Mouse (Mus musculus) heart, adult 11 months (tissue): ENCODE results near the gene Tbxas1.

Source experiments
- DNase-seq: peaks from one replicate; pipeline ENCODE4 v3.0.0; 2022

The Tbxas1 gene

GRCm38 (mm10) chr6:38860301-38860700 lies 14.9 kb upstream of the Tbxas1 start:
- peak; percentile 37 for DNase-seq

GRCm38 (mm10) chr6:38863595-38863994 lies 11.6 kb upstream of the Tbxas1 start:
- DNase-seq: no peak

- DNase-seq: no peak
Observed at GRCm38 (mm10) chr6:38865805-38866204, 9.4 kb upstream of the Tbxas1 start.

- DNase-seq: peak; percentile 72
Observed at GRCm38 (mm10) chr6:38866357-38866756, 8.8 kb upstream of the Tbxas1 start.

DNA sequence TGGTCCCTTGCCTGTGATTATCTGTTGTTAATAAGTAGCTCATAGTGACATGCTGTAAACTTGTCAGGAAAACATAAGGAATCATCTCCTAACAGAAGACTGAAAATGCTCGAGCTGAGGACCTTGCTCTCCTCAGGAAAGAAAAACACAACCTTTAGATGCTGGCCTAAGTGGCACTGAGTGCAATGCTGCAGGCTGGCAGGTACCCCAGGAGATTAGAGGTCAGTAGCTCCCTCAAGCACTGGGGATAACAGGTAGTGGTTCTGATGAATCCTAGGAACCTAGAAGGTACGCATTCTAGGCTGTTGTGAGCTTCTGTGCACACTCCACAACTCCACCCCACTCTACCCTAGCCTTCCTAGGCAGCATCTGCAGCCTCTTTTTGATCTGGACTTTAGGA lies 8.4 kb upstream of the Tbxas1 start:
- DNase-seq: peak; percentile 79

- peak; percentile 59 for DNase-seq
Observed at GRCm38 (mm10) chr6:38867291-38867690, 7.9 kb upstream of the Tbxas1 start.

GRCm38 (mm10) chr6:38868974-38869373 lies 6.2 kb upstream of the Tbxas1 start:
- DNase-seq: no peak

DNA sequence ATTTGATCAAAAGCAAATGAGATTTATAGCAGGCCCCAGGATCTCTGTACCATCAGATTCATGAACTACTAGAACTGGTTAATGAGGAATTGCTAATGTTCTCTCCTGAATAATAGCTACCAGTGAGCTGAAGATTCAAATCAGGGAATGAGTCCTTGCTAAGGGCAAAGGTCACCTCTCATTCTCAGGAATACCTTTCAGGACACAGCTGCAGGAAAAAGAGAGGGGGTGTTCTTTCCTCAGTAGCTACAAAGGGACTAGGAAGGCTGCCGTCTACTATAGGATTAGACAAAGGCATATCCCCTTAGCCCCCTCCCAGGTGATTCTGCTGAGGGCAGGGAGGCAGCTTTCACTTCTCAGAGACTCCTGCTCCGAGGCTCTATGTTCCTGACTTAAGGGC lies 5.1 kb upstream of the Tbxas1 start:
- no peak for DNase-seq

- peak; percentile 95 for DNase-seq
Observed at GRCm38 (mm10) chr6:38871051-38871450, 4.2 kb upstream of the Tbxas1 start.

- DNase-seq: peak; percentile 73
Observed at GRCm38 (mm10) chr6:38873316-38873715, 1.9 kb upstream of the Tbxas1 start.

- peak; percentile 92 for DNase-seq
Observed at GRCm38 (mm10) chr6:38874035-38874434, 1.2 kb upstream of the Tbxas1 start.

- peak; percentile 91 for DNase-seq
Observed at GRCm38 (mm10) chr6:38874565-38875257, 493 bp upstream of the Tbxas1 start.

GRCm38 (mm10) chr6:38876071-38876911 lies 1.1 kb downstream of the Tbxas1 start, which contains the start of gene Hipk2:
Hipk2 (minus strand) TSS chr6:38876165.
- peak; percentile 99 for DNase-seq

DNA sequence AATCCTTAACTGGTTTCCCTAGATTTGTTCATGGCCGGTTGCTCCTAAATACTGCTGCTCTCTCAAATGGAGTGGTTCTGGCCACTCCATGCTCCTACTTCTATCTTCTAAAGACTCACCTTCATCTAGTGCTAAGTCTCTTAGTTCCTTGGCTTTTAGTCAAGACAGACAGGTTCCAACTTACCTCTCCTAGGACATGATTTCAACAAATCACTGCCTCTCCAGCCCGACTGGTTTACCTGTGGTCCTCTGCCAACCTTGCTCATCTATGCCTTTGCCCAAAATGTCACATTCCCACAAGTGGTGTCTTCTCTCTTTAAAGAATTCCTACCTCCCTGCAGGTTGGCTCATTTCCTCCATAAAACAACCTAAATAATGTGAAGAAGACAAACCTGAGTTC lies 2.5 kb downstream of the Tbxas1 start:
- peak; percentile 78 for DNase-seq

DNA sequence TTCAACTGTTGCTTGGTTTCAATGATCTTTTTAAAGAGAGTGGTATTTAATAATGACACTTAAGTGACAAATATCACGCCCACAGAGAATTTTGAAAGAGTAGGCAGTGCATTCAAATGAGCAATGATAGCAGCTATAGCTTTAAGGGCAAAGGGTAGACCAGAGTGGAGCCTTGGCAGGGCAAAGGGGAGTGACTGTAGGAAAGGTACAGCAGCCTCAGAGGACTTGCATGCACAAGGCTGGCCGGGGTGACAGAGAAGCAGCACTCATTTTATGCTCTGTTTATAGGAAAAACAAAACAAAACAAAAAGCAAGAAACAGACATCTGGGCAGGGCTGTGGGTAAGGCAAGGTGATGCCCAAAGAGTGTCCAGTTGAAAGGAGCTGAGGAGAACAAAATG lies 6.3 kb downstream of the Tbxas1 start:
- DNase-seq: peak; percentile 55

DNA sequence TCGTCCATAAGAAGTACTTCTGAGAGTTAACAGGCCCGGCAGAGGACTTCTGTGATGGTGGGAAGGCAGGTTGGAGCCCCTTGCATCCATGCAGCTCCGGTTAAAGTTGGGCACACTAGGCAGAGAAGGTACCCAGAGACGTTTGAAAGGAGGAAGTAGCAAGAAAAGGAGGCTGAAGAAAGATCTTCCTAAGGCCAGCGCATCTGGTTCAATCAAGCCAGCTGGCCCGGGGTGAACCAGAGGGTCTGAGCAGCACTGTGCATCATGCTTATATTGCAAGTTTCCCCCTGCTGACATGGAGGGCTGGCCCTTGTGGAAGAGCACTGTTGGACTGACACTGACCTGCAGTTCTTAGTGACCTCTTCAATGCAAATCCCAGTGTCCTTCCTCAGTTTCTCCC lies 6.8 kb downstream of the Tbxas1 start:
- peak; percentile 83 for DNase-seq

GRCm38 (mm10) chr6:38882728-38883171 lies 7.5 kb downstream of the Tbxas1 start:
- peak; percentile 84 for DNase-seq

- no peak for DNase-seq
Observed at GRCm38 (mm10) chr6:38884482-38884881, 9.3 kb downstream of the Tbxas1 start.

GRCm38 (mm10) chr6:38885132-38885531 lies 9.9 kb downstream of the Tbxas1 start:
- DNase-seq: no peak

DNA sequence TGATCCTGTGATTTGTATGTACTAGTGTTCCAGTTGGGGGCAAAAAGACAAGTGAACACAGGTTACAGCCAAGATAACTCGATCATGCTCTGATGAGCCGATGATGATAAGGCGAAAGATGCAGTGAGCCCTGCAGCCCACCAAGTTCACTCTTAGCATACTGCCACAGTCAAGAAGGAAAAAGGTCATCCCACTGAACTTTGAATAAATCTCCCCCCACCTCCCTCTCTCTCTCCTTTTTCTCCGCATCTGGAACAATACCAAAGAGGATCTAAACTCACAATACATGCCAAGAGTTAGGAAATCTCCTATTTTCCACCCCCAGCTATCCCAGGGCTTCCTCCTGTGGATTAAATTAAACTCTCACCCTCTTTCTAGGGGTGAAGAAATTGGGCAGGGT lies 12.2 kb downstream of the Tbxas1 start:
- DNase-seq: peak; percentile 55

DNA sequence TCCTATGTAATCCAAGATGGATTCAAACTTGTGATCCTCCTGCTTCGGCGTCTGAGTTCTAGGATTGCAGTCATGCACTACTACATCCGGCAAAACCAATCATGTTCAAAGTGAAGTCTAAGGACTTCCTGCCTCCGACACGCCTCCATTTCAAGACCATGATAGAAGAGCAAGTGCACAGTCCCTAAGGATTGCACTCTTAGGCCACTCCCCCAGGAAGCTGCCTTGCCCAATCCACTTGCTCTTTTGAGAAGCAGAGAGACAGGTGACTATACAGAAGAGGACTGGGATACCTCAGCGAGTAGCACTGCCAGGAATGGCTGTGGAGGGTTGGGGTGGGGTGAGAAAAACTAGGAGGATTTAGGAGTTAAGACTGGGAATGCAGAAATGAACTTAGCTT lies 14.0 kb downstream of the Tbxas1 start:
- peak; percentile 74 for DNase-seq

DNA sequence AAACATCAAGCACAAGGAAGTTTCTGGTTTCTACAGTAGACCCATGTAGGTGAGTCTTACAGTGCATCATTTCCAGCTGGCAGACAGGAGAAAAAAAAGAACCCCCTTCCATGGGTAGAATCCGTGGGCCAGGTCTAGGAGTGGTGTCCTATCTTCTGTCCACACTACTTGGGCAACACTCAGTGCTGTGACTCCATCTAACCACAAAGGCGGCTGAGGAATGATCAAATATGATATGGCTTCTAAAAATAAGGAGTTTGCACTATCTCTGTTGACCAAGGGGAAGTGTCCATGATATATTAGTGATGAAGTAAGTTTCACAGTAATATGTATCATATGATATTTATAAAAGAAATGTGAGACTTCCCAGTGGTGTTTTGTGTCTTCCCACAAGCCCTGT lies 16.8 kb downstream of the Tbxas1 start:
- DNase-seq: peak; percentile 65

GRCm38 (mm10) chr6:38893615-38894014 lies 18.4 kb downstream of the Tbxas1 start:
- DNase-seq: no peak

GRCm38 (mm10) chr6:38900073-38900472 lies 24.9 kb downstream of the Tbxas1 start:
- no peak for DNase-seq
